Mouse (Mus musculus) lung, adult 2 months (tissue): ENCODE results near the gene Eme2.

Experiments used
- CTCF ChIP-seq: fragments of 200-500 bp; IDR thresholded peaks from 2 replicates; pipeline ENCODE4 v1.5.1; 2011; ENCODE audit warnings: mild to moderate bottlenecking, low read length, control low read depth; ENCODE audit not compliant: insufficient read depth
- POLR2A ChIP-seq: fragments of 200-500 bp; IDR thresholded peaks from 2 replicates; pipeline ENCODE4 v1.6.1; 2011; ENCODE audit warnings: low read depth, mild to moderate bottlenecking, control low read depth, low read length, borderline replicate concordance; ENCODE audit errors: extremely low read depth

- TF ChIP-seq CTCF (no peak), POLR2A (no peak)
These were observed 43.3 kb downstream of the Eme2 start for GRCm38 (mm10) chr17:24851381-24852125.
